In genomic region chr2:19318499-19318898, GRCm38 (mm10) we compare ENCODE assay signal across 29 mouse cellular contexts. TPM values are rescaled to one million over a fixed set of nuclear protein-coding genes. Genes with fewer than 3 reads are reported as not detected.
DNase-seq lines count a peak whose midpoint lies in the region; ATAC-seq lines count a peak whose summit lies in the region.
"Had no signal": no experiment of that assay in that cellular context is flagged by ENCODE, and none has a peak within 500 bp of the region (broad histone marks: within the 10 kb centered on the region; RNA-seq: fewer than 3 reads in every experiment).

No protein-coding gene starts in this region.

- H3K27ac ChIP-seq in liver, embryonic 11.5 days (ENCODE audit: low read depth, low read length): no peak overlapping the region
- H3K27ac ChIP-seq in hindbrain, embryonic 11.5 days (ENCODE audit: low read depth, low read length): no peak overlapping the region
- H3K27ac ChIP-seq: embryonic facial prominence, embryonic 12.5 days; embryonic facial prominence, embryonic 15.5 days; forebrain, embryonic 15.5 days; heart, adult 2 months; heart, embryonic 10.5 days; heart, embryonic 13.5 days; hindbrain, embryonic 13.5 days had no signal

- no peak overlapping the region for H3K9ac ChIP-seq in liver, embryonic 11.5 days (ENCODE audit: low read depth, low read length)
- H3K9ac ChIP-seq in hindbrain, embryonic 11.5 days (ENCODE audit: low read depth, low read length): no peak overlapping the region
- H3K9ac ChIP-seq: embryonic facial prominence, embryonic 12.5 days; embryonic facial prominence, embryonic 15.5 days; forebrain, embryonic 15.5 days; heart, embryonic 13.5 days; hindbrain, embryonic 13.5 days had no signal

- no peak overlapping the region for H3K4me3 ChIP-seq in liver, embryonic 11.5 days (ENCODE audit: low read depth, low read length)
- H3K4me3 ChIP-seq in hindbrain, embryonic 11.5 days (ENCODE audit: low read depth, low read length): no peak overlapping the region
- H3K4me3 ChIP-seq: embryonic facial prominence, embryonic 12.5 days; embryonic facial prominence, embryonic 15.5 days; forebrain, embryonic 15.5 days; heart, adult 2 months; heart, embryonic 10.5 days; heart, embryonic 13.5 days; hindbrain, embryonic 13.5 days had no signal

- peaks cover 3% of the 10 kb centered on the region; the same call in 1 of the 2 replicates for H3K9me3 ChIP-seq in liver, embryonic 11.5 days (ENCODE audit: control insufficient read depth, low read length)
- peaks cover 3% of the 10 kb centered on the region; the same call in 1 of the 2 replicates for H3K9me3 ChIP-seq in hindbrain, embryonic 11.5 days (ENCODE audit: control insufficient read depth, low read length)
- H3K9me3 ChIP-seq: G1E had no signal

- no peaks in the 10 kb centered on the region for H3K27me3 ChIP-seq in liver, embryonic 11.5 days (replicated peaks; ENCODE audit: control insufficient read depth, insufficient read depth, low read length)
- H3K27me3 ChIP-seq in hindbrain, embryonic 11.5 days (ENCODE audit: control insufficient read depth, insufficient read depth, low read length): no peaks in the 10 kb centered on the region
- H3K27me3 ChIP-seq: CH12.LX; embryonic facial prominence, embryonic 12.5 days; embryonic facial prominence, embryonic 15.5 days; forebrain, embryonic 15.5 days; heart, embryonic 13.5 days; hindbrain, embryonic 13.5 days had no signal

- 44% methylated on average over 4 of the region's 4 CpGs for WGBS in liver, embryonic 11.5 days
- WGBS in hindbrain, embryonic 11.5 days: 91% methylated on average over 4 of the region's 4 CpGs

- H3K4me2 ChIP-seq in liver, embryonic 11.5 days: no peak overlapping the region
- H3K4me2 ChIP-seq in hindbrain, embryonic 11.5 days (replicated peaks; ENCODE audit: low read depth, low read length): no peak overlapping the region
- H3K4me2 ChIP-seq: embryonic facial prominence, embryonic 12.5 days; embryonic facial prominence, embryonic 15.5 days; forebrain, embryonic 15.5 days; heart, embryonic 13.5 days; hindbrain, embryonic 13.5 days had no signal

- peak; percentile 70 for ATAC-seq in liver, embryonic 11.5 days (replicated peaks; ENCODE audit: low FRiP score)
- ATAC-seq in hematopoietic stem cell, adult 5-6 weeks (replicated peaks in 1 of 2; ENCODE audit: insufficient read depth in 1 of 2, low FRiP score in 2 of 2, low TSS enrichment in 1 of 2, low read depth in 1 of 2, poor library complexity in 2 of 2, severe bottlenecking in 2 of 2): 0 out of 4 replicates have a peak, but pooled peaks have one; percentile 27 to 48
- peak; percentile 71 for ATAC-seq in megakaryocyte-erythroid progenitor cell, adult 5-6 weeks (replicated peaks; ENCODE audit: low FRiP score, low TSS enrichment, poor library complexity, severe bottlenecking)
- no peak for ATAC-seq in hindbrain, embryonic 11.5 days (ENCODE audit: low FRiP score)
- ATAC-seq: activated CD4-positive, CD25-positive, alpha-beta regulatory T cell, adult 4 months; forebrain, embryonic 15.5 days; hindbrain, embryonic 16.5 days had no signal

- H3K36me3 ChIP-seq in liver, embryonic 11.5 days (ENCODE audit: control insufficient read depth, insufficient read depth, low read length): no peaks in the 10 kb centered on the region
- no peaks in the 10 kb centered on the region for H3K36me3 ChIP-seq in hindbrain, embryonic 11.5 days (ENCODE audit: control insufficient read depth, insufficient read depth, low read length)
- H3K36me3 ChIP-seq: embryonic facial prominence, embryonic 12.5 days; embryonic facial prominence, embryonic 15.5 days; forebrain, embryonic 15.5 days; G1E; heart, embryonic 13.5 days had no signal

- DNase-seq in liver, embryonic 11.5 days (ENCODE audit: low spot score): no peak
- DNase-seq in liver (no peak), MEL-GATA-1-ER (ENCODE audit: extremely low read depth, low read depth) (peak; percentile 98)
- DNase-seq in hindbrain, embryonic 11.5 days (ENCODE audit: low spot score): no peak
- no peak for DNase-seq in urinary bladder, postnatal 36 days (ENCODE audit: low spot score in 2 of 2)
- DNase-seq in right cerebral cortex, postnatal 25 days: no peak
- DNase-seq: adrenal gland, adult 8-10 months; adrenal gland, postnatal 25 days; B cell, adult 2 months; cerebellum, adult 11-12 months; cerebellum, adult 8-10 months; cerebellum, postnatal 10 days; cerebellum, postnatal 36 days; gastrocnemius, postnatal 25 days; heart, adult 2 months; heart, postnatal 14 days; heart, postnatal 4 days had no signal

- H3K4me1 ChIP-seq in liver, embryonic 11.5 days (replicated peaks; ENCODE audit: control insufficient read depth, insufficient read depth, low read length): peaks cover 3% of the 10 kb centered on the region; the same call in 1 of the 2 replicates
- H3K4me1 ChIP-seq in hindbrain, embryonic 11.5 days (replicated peaks; ENCODE audit: control insufficient read depth, insufficient read depth, low read length): no peaks in the 10 kb centered on the region
- H3K4me1 ChIP-seq: embryonic facial prominence, embryonic 12.5 days; embryonic facial prominence, embryonic 15.5 days; forebrain, embryonic 15.5 days; heart, embryonic 13.5 days; hindbrain, embryonic 13.5 days had no signal

RNA-seq across cellular contexts. Expression of gene Msrb2, which starts 52.7 kb away (rescaled TPM):
- 17.2 and 20.6 TPM in 2 replicates for polyA plus RNA-seq in liver, embryonic 11.5 days (2014; fragmentation: Nextera tagmentation; extraction: Ambion mirVana)
- total RNA-seq in hematopoietic stem cell, adult 5-6 weeks (2017): 32.8 and 32.9 TPM in 2 replicates
- 23.4 and 24.3 TPM in 2 replicates for total RNA-seq in megakaryocyte-erythroid progenitor cell, adult 5-6 weeks (2014; fragmentation: Nextera tagmentation)
- total RNA-seq in megakaryocyte-erythroid progenitor cell, adult 5-6 weeks (2017): 12.1 and 34.6 TPM in 2 replicates
- polyA plus RNA-seq in hindbrain, embryonic 11.5 days (2014; fragmentation: Nextera tagmentation; extraction: Ambion mirVana): 13.6 and 14.8 TPM in 2 replicates
- total RNA-seq: G1E had no signal
- polyA plus RNA-seq: G1E had no signal
